Mouse (Mus musculus) ovary, postnatal 14 days (tissue): ENCODE data around the gene Pih1d1.
"Not testable (repeated sequence)": the region's sequence is repeated elsewhere in the genome, so short reads cannot be mapped to it uniquely, and the experiment has no call there.

Experiments used
- DNase-seq: peaks from one replicate; pipeline ENCODE4 v3.0.0; 2022; ENCODE audit warnings: low spot score

The Pih1d1 gene

DNA sequence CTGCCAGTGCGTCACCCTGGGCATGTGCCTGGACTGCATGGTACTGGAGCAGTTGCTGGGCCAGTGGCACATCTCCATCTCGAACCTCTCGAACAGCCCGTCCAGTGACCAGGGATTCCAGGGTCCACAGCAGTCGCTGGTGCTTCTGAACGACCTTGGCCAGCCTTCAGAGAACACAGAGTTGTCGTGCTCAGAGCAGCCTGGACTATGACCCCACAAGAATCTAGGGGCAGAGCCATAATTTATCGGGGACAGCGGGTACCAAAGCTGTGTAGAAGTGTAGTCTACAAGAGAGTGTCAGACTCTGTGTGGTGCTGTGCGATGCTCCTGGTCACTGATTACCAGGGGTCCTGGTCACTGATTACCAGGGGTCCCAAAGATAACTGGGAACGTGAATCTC is 6.2 kb upstream of the Pih1d1 start:
- DNase-seq, result no peak

DNA sequence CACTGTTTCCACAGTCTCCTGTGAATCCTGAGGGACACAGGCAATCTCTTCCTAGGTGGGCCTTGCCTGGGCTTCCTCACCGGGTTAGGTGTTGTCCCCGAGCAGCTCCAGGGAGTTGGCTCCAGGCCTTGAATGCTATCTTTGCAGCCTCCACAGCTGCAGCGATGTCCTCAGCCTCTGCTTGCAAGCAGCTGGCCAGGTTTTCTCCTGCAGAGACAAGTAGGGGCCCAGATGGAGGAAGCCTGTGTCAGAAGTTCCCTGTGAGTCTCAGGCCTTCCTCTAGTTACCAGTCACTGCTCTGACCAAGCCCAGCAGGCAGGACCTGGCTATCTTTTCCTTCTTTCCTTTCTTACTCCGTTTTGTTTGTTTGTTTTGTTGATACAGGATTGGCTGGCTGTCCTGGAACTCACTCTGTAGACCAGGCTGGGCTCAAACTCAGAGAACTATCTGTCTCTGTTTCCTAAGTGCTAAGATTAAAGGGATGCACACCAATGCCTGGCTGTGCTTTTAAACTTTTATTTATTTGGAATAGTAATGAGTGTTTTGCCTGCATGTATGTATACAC is 5.5 kb upstream of the Pih1d1 start:
- no peak for DNase-seq

DNA sequence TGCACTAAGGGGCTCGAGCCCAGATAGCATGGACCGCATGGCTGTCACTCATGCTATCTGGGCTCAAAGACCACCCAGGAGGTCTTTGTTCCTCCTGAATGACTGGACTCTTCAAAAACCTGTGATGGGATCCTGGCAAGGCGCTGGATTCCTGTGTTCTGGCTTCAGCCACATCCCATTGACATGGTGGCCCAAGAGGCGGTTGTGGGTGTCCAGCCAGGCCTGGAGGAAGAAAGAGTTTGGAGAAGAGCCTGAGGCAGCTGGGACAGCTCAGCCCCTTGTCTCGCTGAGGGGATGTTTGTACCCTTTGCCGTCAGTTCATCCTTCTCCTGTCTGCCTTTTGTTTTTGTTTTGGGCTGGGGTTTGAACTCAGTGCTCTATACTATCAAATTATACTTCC is 4.6 kb upstream of the Pih1d1 start:
- no peak for DNase-seq

DNA sequence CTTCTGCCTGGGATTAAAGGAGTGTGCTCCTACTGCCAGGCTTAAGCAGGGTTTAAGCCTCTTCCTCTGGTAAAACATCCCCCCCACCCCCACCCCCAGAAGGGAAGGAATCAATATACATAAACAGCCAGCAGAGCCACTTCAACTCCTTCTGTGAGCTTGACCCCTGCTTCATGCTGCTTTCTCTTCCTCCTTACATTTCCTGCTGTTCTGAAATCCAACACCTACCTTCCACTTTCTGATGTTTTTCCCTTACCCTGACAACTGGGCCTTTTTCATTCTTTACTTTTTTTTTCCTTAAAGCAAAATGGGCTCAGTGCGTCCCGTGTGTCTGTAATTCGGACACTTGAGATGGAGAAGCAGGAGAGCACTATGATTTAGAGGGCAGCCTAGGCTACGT is 3.8 kb upstream of the Pih1d1 start:
- no peak for DNase-seq

DNA sequence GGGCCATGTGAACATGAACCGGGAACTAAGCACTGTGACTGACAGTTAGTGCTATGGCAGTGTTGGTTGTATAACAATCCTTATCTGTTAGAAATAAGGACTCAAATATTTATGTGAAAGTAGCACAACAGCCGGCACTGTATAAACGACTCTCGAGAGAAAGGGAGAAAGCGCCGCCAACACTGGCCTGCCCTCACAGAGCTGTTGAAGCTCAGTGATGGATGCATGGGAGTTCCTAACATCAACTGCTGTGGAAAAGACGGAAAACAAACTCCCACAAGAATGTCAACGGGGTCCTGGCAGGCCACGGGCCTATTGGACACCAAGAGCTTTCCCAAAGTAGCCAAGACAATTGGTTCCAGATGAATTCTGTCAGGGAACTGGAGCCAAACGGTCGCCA is 2.8 kb upstream of the Pih1d1 start:
- peak; percentile 56 for DNase-seq

DNA sequence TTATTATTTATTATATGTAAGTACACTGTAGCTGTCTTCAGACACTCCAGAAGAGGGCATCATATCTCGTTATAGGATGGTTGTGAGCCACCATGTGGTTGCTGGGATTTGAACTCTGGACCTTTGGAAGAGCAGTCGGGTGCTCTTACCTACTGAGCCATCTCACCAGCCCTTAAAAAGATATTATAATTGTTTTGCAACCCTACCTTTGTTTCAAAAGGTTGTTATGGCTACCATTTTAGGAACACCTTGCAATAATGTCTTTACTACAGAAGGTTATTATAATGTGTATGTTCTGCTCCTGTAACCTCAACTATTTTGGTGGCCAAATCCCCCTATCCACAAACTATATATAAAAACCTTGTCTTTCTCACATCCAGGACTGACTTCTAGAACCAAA is 1.1 kb upstream of the Pih1d1 start:
- not testable (repeated sequence) for DNase-seq

DNA sequence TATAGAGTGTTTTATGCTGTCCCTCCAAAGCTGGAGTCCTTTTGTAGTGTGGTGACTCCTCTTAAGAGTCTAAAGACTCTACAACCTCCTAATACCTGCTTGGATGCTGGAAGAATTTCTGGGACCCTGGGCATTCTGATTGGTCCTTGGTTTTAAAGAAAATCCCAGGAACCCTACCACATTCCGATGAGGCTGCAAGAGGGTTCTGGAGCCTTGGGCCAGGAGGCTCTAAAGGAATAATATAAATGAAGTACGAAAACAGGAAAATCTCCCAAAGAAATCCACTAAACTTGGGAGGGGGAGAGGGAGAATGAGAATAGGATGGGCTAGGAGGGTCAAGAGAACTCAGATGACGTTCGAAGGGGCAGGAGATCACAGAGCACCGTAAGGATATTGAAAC is 517 bp upstream of the Pih1d1 start:
- DNase-seq, result no peak

DNA sequence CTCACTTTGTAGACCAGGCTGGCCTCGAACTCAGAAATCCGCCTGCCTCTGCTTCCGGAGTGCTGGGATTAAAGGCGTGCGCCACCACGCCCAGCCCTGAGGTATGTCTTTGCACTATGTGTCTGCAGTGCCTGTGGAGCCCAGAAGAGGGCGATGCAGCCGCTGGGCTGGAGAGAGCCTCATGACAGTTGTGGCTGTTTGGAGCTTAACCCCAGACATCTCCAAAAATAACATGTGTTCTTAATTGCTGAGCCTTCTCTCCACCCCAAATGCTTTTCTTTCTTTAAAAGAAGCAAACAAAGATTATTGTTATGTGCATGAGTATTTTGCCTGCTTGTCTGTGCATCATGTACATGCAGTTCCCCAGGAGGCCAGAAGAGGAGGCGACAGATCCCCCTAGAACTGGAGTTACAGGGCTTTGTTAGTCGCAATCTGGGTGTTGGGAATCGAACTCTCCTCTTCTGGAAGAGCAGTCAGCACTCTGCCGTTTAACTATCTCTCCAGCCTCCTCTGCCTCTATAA is 951 bp downstream of the Pih1d1 start:
- DNase-seq, result peak; percentile 52

DNA sequence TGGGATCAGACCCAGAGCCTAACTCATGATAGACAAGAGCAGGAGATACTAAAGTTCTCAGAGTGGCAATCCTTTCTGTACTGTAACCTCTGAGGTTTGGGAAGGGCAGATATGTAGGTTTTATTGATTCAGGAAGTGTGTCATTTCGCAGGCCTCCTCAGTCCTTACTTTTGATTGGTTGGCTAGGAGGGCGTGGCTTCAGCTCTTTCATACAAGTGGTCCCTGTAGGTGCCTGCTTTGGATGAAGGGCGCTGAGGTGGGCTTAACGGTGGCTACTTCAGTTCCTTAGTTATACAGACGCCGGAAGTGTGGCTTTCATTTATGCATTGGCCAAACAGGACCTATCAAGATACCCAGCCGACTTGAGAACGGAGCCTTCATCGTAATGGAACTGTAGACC is 1.5 kb downstream of the Pih1d1 start:
- DNase-seq, result no peak

DNA sequence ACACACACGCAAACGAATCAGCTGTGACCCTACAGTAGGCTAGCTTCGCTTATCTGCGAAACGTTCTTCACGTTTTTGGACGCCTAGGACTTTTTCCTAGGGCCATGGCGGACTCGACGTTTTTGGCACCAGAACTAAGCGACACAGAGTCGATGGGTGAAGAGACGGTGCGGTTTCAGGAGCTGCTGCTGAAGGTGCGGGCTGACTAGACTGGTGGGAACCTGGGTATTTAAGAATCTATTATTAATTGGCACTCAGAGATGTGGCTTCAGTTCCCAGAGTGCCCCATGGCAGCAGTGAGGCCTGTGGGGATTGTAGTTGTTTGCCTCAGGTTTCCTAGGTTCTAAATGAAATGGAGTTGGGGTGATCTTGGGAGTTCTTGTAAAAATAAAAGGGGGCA is 2.1 kb downstream of the Pih1d1 start:
- no peak for DNase-seq

DNA sequence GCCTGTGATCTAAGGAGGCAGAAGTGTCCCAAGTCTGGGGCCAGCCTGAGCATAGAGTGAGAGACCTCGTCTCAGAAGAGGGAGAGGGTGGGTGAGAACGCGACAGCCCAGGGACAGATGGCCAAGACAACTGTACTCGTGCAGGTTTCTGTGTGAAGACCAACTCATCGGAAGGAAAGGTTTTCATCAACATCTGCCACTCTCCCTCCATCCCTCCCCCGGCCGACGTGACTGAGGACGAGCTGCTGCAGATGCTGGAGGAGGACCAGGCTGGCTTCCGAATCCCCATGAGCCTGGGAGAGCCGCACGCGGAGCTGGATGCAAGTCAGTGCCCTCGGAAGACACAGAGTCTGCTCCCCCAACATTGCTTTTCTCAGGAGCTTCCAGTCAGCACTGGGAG is 3.4 kb downstream of the Pih1d1 start:
- no peak for DNase-seq

DNA sequence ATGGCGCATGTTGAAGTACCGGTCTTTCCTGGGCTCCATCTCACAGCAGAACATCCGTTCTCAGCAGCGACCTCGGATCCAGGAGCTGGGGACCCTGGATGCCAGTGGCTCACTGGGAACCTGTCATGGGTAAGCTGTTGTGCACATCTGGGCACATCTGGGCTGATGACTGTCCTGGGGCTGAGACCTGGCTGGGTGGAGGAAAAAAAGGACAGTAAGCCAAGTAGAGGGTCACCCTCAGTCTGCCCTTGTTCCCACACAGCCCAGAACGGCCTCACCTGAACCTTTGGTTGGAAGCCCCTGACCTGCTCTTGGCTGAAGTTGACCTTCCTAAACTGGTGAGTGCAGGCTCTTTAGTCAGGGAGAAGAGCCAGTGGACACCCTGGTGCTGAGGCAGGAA is 4.9 kb downstream of the Pih1d1 start:
- no peak for DNase-seq

DNA sequence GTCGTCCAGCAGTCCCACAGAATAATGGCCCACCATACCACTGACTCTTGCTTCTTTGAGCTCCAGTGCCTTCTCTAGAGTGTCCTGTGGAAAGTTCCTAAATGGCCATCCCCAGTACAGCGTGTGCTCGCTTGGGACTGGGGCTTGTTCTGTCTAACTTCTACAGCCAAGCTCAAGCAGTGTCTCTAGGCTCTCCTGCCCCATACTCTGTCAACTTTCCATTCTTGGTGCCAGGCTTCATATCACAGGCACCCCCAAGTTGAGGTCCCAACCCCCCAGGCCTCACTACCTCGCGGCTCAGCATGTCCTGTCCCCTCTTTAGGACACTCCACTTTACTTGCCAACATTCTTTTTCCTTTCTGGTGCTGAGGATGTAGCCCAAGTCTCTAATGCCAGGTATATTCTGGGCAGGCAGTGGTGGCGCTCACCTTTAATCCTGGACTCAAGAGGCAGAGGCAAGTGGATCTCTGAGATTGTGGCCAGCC is 6.3 kb downstream of the Pih1d1 start:
- no peak for DNase-seq

DNA sequence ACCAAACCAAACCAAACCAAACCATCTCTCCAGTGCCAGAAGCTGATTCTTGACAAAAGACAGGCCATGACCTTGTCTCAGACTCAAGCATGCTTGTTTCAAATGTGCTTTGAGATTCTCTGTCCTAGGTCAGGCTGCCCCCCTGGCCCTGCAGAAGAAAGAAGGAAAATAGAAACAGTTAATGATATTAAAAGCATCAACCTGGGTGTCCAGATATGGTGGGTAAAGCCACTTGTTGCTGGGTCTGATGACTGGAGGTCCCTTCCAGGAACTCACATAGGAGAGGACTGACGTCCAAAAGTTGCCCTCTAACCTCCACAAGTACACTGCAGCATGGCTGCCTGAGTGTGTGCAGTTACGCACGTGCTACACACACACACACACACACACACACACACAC is 6.8 kb downstream of the Pih1d1 start:
- no peak for DNase-seq

DNA sequence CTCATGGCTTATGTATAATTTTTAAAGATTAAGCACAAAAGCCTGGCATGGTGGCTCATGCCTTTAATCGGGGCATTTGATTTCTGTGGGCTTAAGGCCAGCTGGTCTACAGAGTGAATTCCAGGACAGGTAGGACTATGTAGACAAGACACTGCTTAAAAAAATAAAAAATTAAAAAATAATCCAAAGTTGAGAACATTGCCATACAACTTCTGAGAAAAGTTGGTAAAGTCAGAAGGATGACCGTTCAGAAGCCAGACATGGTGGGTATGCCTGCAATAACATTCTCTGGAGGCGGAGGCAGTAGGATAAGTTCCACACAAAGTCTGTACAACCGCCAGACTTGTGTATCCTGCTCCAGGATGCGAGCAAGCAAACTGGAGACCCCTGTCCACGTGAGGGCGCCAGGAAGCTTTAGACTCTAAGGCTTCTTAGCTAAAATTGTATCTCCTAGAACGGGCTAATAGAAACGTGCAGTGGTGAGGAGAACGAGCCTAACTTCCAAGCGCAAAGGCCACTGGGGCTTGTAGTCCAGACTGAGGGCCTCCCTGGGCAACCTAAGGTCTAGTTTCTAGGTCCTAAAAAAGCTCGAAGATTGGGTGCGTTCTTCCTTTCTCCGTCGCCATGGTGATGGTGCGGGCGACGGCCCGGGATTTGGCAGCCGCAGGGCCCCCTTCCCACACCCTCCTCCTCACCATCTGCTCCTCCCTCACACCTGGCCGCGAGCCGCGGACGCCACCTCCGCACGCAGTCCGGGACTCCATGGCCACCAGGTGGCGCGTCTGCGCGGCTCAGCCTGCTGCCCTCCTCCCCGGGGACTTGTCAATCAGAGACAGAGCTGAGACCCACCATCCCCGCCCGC is 7.7 kb downstream of the Pih1d1 start:
- peak; percentile 88 for DNase-seq

DNA sequence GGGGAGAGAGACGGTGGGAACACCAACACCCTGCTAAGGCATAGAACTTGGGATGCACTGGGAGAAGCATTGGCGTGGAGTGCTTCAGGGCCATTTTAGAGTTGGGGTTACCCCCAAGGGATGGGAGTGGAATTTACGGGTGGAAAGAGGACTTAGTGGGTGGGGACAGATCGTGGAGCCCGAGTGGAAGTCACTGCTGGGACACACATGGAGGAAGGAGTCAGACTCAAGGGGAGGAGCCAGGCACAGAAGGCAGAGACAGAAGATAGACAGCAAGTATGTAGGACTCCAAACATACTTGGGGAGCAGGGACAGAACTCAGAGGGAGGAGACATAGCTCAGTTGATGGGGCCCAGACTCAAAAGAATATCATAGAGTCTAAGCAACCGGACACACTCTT is 8.4 kb downstream of the Pih1d1 start:
- no peak for DNase-seq

DNA sequence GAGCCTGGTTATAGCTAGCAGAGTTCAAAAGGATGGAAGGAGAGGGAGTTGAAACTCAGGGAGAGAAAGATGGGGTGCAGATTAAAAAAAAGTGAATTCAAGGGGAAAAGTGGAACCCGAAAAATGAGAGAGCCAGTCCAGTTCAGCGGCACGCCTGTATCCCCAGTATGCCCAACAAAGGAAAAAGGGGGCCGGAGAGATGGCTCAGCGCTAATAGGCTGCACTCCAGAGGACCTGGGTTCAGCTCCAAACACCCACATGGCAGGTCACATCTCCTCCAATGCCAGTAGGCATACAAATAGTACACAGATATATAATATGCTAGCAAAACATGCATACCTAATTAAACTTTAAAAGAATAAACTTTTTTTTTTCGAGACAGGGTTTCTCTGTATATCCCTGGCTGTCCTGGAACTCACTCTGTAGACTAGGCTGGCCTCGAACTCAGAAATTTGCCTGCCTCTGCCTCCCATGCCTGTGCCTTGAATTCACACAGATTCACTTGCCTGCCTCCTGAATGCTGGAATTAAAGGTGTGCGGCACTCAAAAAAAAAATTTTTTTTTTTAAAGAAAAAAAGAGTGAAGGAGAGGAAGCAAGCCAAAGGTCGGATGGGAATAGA is 9.0 kb downstream of the Pih1d1 start:
- DNase-seq, result no peak

DNA sequence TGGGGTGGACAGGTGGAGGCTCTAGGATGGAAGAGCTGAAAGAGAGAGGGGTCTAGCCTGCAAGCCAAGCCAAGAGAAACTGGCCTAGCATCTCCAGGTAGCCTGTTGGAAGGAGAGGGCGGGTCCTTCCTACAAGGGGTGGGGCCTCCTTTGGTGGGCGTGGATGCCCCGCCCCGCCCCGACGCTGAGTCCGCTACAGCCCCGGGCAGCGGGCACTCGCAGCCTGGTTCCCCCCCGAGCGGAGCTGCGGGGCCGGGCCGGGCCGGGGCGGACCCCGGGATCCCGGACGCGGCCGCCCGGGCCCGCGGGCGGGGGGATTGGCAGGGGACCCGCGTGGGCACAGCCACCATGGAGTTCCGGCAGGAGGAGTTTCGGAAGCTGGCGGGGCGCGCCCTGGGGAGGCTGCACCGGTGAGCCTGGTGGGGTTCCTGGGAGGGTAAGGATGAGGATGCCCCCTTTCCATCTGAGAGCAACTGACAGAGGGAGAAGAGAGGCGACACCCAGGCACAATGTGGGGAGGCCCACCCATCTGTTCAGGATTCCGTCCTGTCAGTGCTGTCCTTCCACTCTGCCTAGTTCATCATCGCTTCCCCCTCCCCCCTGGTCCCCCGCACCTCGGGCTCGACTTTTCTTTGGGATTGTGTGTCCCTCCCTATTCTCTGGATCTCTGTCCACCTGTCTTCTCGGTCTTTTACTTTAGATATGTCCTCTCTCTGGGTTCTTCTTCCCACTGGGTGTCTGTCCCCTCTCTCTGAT is 9.8 kb downstream of the Pih1d1 start, which contains the start of gene Slc17a7:
Gene Slc17a7 (plus strand): TSS at position 215 of the 756 bp plus-strand sequence.
- DNase-seq, result no peak

DNA sequence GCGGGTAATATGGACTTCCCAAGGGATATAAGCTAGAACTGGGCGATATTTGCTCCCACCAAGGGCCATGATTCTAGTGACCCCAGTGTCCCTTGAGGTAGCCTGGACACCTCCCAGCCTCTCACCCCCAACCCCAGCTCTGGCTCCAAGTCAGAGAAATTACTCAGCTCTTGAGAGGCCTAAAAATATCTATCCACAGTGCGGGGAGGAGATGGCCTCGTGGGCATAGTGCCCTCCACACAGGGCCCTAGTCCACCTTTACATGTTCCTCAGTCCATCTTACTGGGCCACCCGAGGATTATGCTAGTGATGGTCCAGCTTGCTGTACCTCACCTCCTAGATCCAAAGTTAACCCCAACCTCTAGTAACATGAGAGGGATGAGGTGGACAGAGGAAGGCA is 10.7 kb downstream of the Pih1d1 start:
- no peak for DNase-seq

DNA sequence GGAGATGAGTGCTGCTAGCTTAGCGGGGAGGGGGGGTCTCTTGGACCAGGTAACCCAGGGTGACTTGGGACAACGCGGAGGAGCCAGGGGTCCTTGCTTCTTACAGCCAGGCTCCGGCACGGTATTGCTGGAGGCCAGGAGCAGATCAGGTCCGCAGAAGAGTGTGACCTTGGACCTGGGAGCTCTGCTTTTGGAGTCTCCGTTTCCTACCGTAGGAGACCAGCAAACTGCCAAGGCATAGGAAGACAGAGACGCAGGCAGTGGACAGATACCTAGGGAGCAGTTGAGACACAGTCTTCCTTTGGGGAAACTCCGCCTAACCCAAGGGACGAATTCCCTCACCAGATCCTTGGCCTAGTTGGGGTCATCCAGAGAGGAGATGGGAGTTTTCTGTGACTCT is 11.6 kb downstream of the Pih1d1 start:
- no peak for DNase-seq

DNA sequence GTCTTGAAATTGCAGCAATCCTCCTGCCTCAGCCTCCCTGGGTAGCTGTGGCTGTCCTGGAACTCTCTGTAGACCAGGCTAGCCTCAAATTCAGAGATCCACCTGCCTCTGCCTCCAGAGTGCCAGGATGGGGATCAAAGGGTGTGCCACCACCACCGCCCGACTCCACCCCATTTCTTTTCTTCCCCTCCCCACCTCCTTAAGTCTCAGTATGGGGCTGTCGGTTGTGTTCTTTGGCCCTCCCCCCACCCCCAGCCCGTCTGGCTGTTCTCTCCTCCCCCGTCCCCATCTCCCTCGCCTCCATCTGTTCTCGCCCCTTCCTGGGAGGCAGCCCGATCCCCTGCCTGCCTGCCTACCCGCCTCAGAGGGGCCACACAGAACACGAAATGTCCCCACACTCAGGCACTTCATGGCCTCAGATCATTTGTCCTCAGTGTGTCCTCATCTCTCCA is 12.9 kb downstream of the Pih1d1 start:
- no peak for DNase-seq

DNA sequence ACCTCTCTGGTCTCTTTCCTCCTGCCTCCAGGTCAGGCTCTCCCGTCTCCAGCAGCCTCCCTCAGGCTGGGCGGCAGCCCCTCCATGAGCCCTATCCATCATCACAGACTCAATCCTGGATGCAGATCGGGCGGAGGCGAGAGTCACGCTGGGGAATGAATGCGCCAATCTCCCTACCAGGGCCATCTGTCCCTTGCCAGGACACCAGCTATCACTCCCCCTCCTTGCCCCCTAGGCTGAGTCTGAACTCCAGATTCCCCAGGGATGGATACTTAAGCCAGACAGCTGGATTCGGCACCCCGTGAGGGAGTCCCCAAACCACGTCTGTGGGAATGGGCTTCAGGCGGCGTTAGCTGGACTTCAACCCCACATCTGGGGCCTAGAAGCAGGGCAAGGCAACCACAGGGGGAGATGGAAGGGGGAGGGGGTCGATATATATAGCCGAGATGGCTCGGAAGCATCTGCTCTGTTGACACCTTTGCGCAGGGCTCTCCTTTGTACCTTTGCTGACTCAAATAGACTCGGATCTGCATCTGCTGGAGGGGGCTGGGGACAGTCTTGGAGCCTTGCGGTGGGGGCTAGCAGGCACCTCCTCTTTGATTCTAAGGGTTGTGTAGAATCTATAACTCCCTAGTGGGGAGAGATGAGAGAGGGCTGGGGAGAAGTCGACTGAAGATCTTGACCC is 13.8 kb downstream of the Pih1d1 start:
- DNase-seq, result no peak
